Mouse (Mus musculus) regulatory T cell (primary cell): ENCODE results near the gene Tox3.

Source experiments
- in situ Hi-C: fragments of 300-600 bp; cut with MboI, MseI; formaldehyde crosslinking; loops from one replicate; pipeline ENCODE4 v1.15.1; 2025; ENCODE audit warnings: high pct_unique_total_duplicates

The Tox3 gene

GRCm38 (mm10) chr8:90244458-90245145 is 103.5 kb downstream of the Tox3 start:
- in situ Hi-C loops = no loop called here

DNA sequence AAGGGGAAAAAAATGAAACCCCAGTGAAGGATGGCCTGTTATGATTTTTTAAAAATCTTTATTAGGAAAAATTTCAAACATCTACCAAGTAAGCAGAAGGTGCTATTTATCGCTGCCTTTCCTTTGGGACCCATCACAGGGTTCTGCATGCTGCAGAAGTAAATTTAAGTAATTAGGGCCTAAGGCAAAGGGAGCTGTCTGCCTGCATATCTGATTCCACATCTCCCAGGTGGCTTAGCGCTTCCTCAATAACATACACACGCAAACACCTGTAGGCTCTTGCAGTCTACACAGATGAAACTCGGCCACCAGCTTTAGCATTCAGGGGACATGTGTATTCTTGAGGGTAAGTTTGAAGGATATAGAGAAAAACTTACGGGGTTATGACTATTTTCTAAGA is 104.2 kb downstream of the Tox3 start:
- in situ Hi-C loops = no loop called here

DNA sequence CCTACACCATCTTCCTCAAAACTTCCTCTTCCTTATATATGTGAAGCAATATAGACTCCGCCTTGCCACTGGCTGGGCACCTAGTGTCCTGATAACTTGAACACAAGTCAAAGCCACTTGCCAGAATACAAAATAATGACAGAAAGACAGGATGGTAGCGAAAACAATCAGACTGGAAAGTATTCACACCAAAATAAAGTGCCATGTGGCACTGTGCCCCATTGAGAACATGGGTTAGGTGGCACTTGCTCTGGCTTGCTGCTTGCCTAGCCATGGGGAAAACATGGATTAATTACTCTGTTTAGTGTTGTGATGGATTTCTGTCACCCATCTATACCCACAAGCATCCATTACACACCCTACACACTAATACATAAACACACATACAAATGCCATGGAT is 105.8 kb downstream of the Tox3 start:
- in situ Hi-C loops = no loop called here

DNA sequence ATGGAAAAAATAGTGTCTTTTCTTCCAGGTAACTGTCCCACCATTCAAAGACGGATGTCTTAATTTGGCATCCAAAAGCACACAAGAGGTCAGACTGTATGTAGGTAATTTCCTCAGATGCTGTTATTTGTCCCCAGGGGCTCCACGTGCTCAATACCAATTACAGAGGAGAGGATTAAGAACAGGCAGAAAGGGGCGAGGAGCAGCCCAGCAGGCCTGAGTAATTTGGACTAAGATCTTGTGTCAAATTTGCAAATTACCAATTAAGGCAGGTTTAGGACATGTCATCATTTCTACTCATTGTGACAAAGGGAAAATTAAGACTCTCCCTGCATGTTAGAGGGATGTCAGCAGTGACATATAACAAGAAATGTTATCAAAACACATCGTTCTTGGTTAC is 106.7 kb downstream of the Tox3 start:
- in situ Hi-C loops = no loop called here

GRCm38 (mm10) chr8:90232501-90232900 is 115.6 kb downstream of the Tox3 start:
- in situ Hi-C loops = no loop called here

- in situ Hi-C loops = no loop called here
Observed at GRCm38 (mm10) chr8:90224172-90224571, 124.0 kb downstream of the Tox3 start.

DNA sequence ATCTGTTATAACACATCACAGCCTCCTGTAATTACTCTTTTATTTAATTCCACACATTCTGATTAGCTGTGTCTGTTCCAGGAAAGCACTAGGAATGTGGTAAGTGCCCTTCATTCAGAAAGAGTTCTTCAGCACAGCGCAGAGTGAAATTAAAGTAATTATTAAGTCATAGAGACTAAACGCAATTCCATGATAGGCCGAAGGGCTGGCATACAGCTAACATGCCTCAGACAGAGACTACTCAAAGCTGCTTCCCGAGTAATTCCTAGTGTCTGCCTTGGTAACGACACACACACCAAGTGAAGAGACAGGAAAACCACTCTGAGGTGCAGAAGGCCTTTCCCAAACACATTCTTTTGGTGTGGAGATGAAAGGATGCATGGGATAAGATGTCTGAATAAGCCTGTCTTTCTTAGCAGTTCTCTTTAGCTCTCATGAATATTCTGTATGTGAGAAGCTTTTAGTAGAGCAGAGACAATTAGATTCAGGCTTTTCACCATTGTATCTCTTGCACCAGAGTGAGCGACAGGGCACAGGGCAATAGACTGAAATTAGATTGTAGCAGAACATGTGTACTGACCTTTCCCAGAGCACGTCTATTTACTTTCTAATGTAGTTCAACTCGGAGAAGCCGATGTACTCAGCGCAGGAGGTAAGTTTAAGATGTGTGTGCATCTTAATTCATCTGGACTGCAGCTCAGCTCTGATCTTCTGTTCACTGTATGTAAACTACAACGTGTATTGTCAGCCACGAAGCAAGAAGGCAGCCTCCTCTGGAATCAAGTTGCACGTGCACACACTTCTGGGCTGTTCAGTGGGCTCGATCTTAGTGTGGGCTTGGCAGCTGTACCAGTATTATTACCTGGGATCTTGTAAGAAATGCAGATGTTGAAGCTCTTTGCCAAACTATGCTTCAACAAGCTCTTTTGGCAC is 138.8 kb downstream of the Tox3 start:
- in situ Hi-C loops = no loop called here
